Mouse (Mus musculus): ENCODE data around the gene Tmx2. TPM values are rescaled to one million over a fixed set of nuclear protein-coding genes. Genes with fewer than 3 reads are reported as not detected.

The Tmx2 gene
- polyA plus RNA-seq, 1 experiment, result 90.0 TPM

GRCm38 (mm10) chr2:84715562-84716361 lies 36.8 kb upstream of the Tmx2 start:
- peaks cover 39% of the 10 kb centered on the region for H3K79me3 ChIP-seq (ENCODE audit: low read depth)
- H3ac ChIP-seq (ENCODE audit: control insufficient read depth, insufficient read length, low read depth), result peak overlapping the region; percentile 86
- peak overlapping the region; percentile 93 for H3K4me3 ChIP-seq (ENCODE audit: insufficient read depth, poor library complexity, severe bottlenecking)
- no peaks in the 10 kb centered on the region for H3K27me3 ChIP-seq (ENCODE audit: control insufficient read depth, insufficient read depth, insufficient read length)
- TF ChIP-seq MAX (IDR thresholded peaks at IDR 0.05) (peak; percentile 58), MYOD1 (IDR thresholded peaks at IDR 0.05; ENCODE audit: control insufficient read depth, insufficient read length, low read depth) (no peak)
- H3K79me2 ChIP-seq (ENCODE audit: control insufficient read depth, insufficient read depth), result peaks cover 39% of the 10 kb centered on the region
- H3K36me3 ChIP-seq (ENCODE audit: control insufficient read depth, insufficient read depth), result peaks cover 9% of the 10 kb centered on the region

GRCm38 (mm10) chr2:84714811-84715561 lies 36.0 kb upstream of the Tmx2 start, which contains the start of gene Zdhhc5:
Gene Zdhhc5 (minus strand): TSS chr2:84715180.
- Histone ChIP-seq H3K36me3 (ENCODE audit: control insufficient read depth, insufficient read depth) (peaks cover 16% of the 10 kb centered on the region), H3K27me3 (ENCODE audit: control insufficient read depth, insufficient read depth, insufficient read length) (no peaks in the 10 kb centered on the region), H3K4me3 (ENCODE audit: insufficient read depth, poor library complexity, severe bottlenecking) (peak within 1 kb of the TSS; percentile 93), H3K79me3 (ENCODE audit: low read depth) (peaks cover 45% of the 10 kb centered on the region), H3K79me2 (ENCODE audit: control insufficient read depth, insufficient read depth) (peaks cover 47% of the 10 kb centered on the region), H3ac (ENCODE audit: control insufficient read depth, insufficient read length, low read depth) (peak within 1 kb of the TSS; percentile 88)
- TF ChIP-seq MYOG (IDR thresholded peaks at IDR 0.05; ENCODE audit: control insufficient read depth, extremely low read depth, insufficient read length) (no peak), CTCF (IDR thresholded peaks at IDR 0.05; ENCODE audit: control insufficient read depth, insufficient read depth, insufficient read length) (no peak), MAX (IDR thresholded peaks at IDR 0.05) (peak; percentile 34), USF1 (IDR thresholded peaks at IDR 0.05; ENCODE audit: low read depth) (no peak), MYOD1 (IDR thresholded peaks at IDR 0.05; ENCODE audit: control insufficient read depth, insufficient read length, low read depth) (no peak)

GRCm38 (mm10) chr2:84714422-84714810 lies 35.5 kb upstream of the Tmx2 start:
- Histone ChIP-seq H3K4me3 (ENCODE audit: insufficient read depth, poor library complexity, severe bottlenecking) (peak overlapping the region; percentile 93), H3K27me3 (ENCODE audit: control insufficient read depth, insufficient read depth, insufficient read length) (no peaks in the 10 kb centered on the region), H3K36me3 (ENCODE audit: control insufficient read depth, insufficient read depth) (peaks cover 22% of the 10 kb centered on the region), H3K79me3 (ENCODE audit: low read depth) (peaks cover 49% of the 10 kb centered on the region), H3ac (ENCODE audit: control insufficient read depth, insufficient read length, low read depth) (peak overlapping the region; percentile 88), H3K79me2 (ENCODE audit: control insufficient read depth, insufficient read depth) (peaks cover 53% of the 10 kb centered on the region)
- TF ChIP-seq USF1 (IDR thresholded peaks at IDR 0.05; ENCODE audit: low read depth), result no peak
- no peak for TF ChIP-seq CTCF (IDR thresholded peaks at IDR 0.05; ENCODE audit: control insufficient read depth, insufficient read depth, insufficient read length)
- TF ChIP-seq CEBPB (IDR thresholded peaks at IDR 0.05; ENCODE audit: low read depth), result no peak
- TF ChIP-seq FOSL1 (IDR thresholded peaks at IDR 0.05; ENCODE audit: insufficient read depth, low read length, poor library complexity, severe bottlenecking), result no peak
- no peak for TF ChIP-seq MAX (IDR thresholded peaks at IDR 0.05)
- TF ChIP-seq MYOG (IDR thresholded peaks at IDR 0.05; ENCODE audit: control insufficient read depth, extremely low read depth, insufficient read length), result no peak
- no peak for TF ChIP-seq MYOD1 (IDR thresholded peaks at IDR 0.05; ENCODE audit: control insufficient read depth, insufficient read length, low read depth)

- H3ac ChIP-seq (ENCODE audit: control insufficient read depth, insufficient read length, low read depth), result no peak overlapping the region
- H3K36me3 ChIP-seq (ENCODE audit: control insufficient read depth, insufficient read depth), result peaks cover 45% of the 10 kb centered on the region
- H3K4me3 ChIP-seq (ENCODE audit: insufficient read depth, poor library complexity, severe bottlenecking), result no peak overlapping the region
- H3K79me3 ChIP-seq (ENCODE audit: low read depth), result peaks cover 74% of the 10 kb centered on the region
- no peaks in the 10 kb centered on the region for H3K27me3 ChIP-seq (ENCODE audit: control insufficient read depth, insufficient read depth, insufficient read length)
- peaks cover 78% of the 10 kb centered on the region for H3K79me2 ChIP-seq (ENCODE audit: control insufficient read depth, insufficient read depth)
- TF ChIP-seq MYOG (IDR thresholded peaks at IDR 0.05; ENCODE audit: control insufficient read depth, extremely low read depth, insufficient read length) (no peak), CEBPB (IDR thresholded peaks at IDR 0.05; ENCODE audit: low read depth) (no peak), FOSL1 (IDR thresholded peaks at IDR 0.05; ENCODE audit: insufficient read depth, low read length, poor library complexity, severe bottlenecking) (no peak), USF1 (IDR thresholded peaks at IDR 0.05; ENCODE audit: low read depth) (no peak), MYOD1 (IDR thresholded peaks at IDR 0.05; ENCODE audit: control insufficient read depth, insufficient read length, low read depth) (no peak), MAX (IDR thresholded peaks at IDR 0.05) (no peak), CTCF (IDR thresholded peaks at IDR 0.05; ENCODE audit: control insufficient read depth, insufficient read depth, insufficient read length) (no peak)
These were observed 33.0 kb upstream of the Tmx2 start for GRCm38 (mm10) chr2:84711898-84712297.

GRCm38 (mm10) chr2:84707523-84707922 lies 28.6 kb upstream of the Tmx2 start:
- H3K79me2 ChIP-seq (ENCODE audit: control insufficient read depth, insufficient read depth), result peaks cover 100% of the 10 kb centered on the region

More at GRCm38 (mm10) chr2:84707523-84707922, 28.6 kb upstream of the Tmx2 start:
- Histone ChIP-seq H3ac (ENCODE audit: control insufficient read depth, insufficient read length, low read depth) (no peak overlapping the region), H3K79me3 (ENCODE audit: low read depth) (peaks cover 71% of the 10 kb centered on the region), H3K36me3 (ENCODE audit: control insufficient read depth, insufficient read depth) (peaks cover 59% of the 10 kb centered on the region), H3K4me3 (ENCODE audit: insufficient read depth, poor library complexity, severe bottlenecking) (no peak overlapping the region), H3K27me3 (ENCODE audit: control insufficient read depth, insufficient read depth, insufficient read length) (no peaks in the 10 kb centered on the region)
- no peak for TF ChIP-seq MYOD1 (IDR thresholded peaks at IDR 0.05; ENCODE audit: control insufficient read depth, insufficient read length, low read depth)
- TF ChIP-seq CEBPB (IDR thresholded peaks at IDR 0.05; ENCODE audit: low read depth), result no peak
- TF ChIP-seq CTCF (IDR thresholded peaks at IDR 0.05; ENCODE audit: control insufficient read depth, insufficient read depth, insufficient read length), result no peak
- no peak for TF ChIP-seq USF1 (IDR thresholded peaks at IDR 0.05; ENCODE audit: low read depth)

Data from C2C12 (cell line).